Mouse (Mus musculus): Measurements from ENCODE around the gene Map3k5.

- TF ChIP-seq TAL1 (IDR thresholded peaks at IDR 0.05; ENCODE audit: low read length) (no peak), GATA1 (IDR thresholded peaks at IDR 0.05; ENCODE audit: low read length) (no peak)
These were observed 56.4 kb downstream of the Map3k5 start for GRCm38 (mm10) chr10:19990638-19991037.
